ENCODE assay signal across 9 mouse cellular contexts in genomic region chr5:66619675-66620074, GRCm38 (mm10). TPM values are rescaled to one million over a fixed set of nuclear protein-coding genes. Genes with fewer than 3 reads are reported as not detected.
DNase-seq lines count a peak whose midpoint lies in the region; ATAC-seq and TF ChIP-seq lines count a peak whose summit lies in the region.
"Had no signal": no experiment of that assay in that cellular context is flagged by ENCODE, and none has a peak within 500 bp of the region (broad histone marks: within the 10 kb centered on the region; RNA-seq: fewer than 3 reads in every experiment).

No protein-coding gene starts in this region.

- peak overlapping the region; percentile 60 for H3K4me3 ChIP-seq in kidney, adult 2 months (ENCODE audit: insufficient read depth, low read depth, low read length)
- peak overlapping the region; percentile 67 for H3K4me3 ChIP-seq in cortical plate, adult 2 months (ENCODE audit: insufficient read depth, low read length)
- peak overlapping the region; percentile 52 for H3K4me3 ChIP-seq in hindbrain, embryonic 14.5 days (replicated peaks; ENCODE audit: low read length)
- peak overlapping the region; percentile 47 for H3K4me3 ChIP-seq in midbrain, embryonic 14.5 days (replicated peaks; ENCODE audit: low read depth, low read length)

- H3K4me1 ChIP-seq in kidney, adult 2 months (ENCODE audit: control insufficient read depth, insufficient read depth, low read length): peaks cover 22% of the 10 kb centered on the region
- H3K4me1 ChIP-seq in cortical plate, adult 2 months (ENCODE audit: control insufficient read depth, insufficient read depth, low read length): peaks cover 5% of the 10 kb centered on the region; the same call in 1 of the 2 replicates
- H3K4me1 ChIP-seq in hindbrain, embryonic 14.5 days (replicated peaks; ENCODE audit: control insufficient read depth, insufficient read depth, low read length): peaks cover 27% of the 10 kb centered on the region
- H3K4me1 ChIP-seq in midbrain, embryonic 14.5 days (ENCODE audit: control insufficient read depth, insufficient read depth, low read length): peaks cover 33% of the 10 kb centered on the region

- no peak for TF ChIP-seq CTCF in kidney, adult 2 months (conservative IDR thresholded peaks at IDR 0.05; ENCODE audit: insufficient read depth, insufficient read length, low read depth, low read length)
- no peak for TF ChIP-seq CTCF in cortical plate, adult 2 months (IDR thresholded peaks at IDR 0.05; ENCODE audit: extremely low read depth, insufficient read depth, low read length)

- no peaks in the 10 kb centered on the region for H3K27me3 ChIP-seq in kidney, adult 2 months (replicated peaks; ENCODE audit: control insufficient read depth, insufficient read depth, low read length)
- H3K27me3 ChIP-seq in hindbrain, embryonic 14.5 days (ENCODE audit: control insufficient read depth, insufficient read depth, low read length): no peaks in the 10 kb centered on the region
- no peaks in the 10 kb centered on the region for H3K27me3 ChIP-seq in midbrain, embryonic 14.5 days (ENCODE audit: control insufficient read depth, insufficient read depth, low read length)

- H3K9me3 ChIP-seq in hindbrain, embryonic 14.5 days (ENCODE audit: control insufficient read depth, low read length): no peaks in the 10 kb centered on the region
- H3K9me3 ChIP-seq in midbrain, embryonic 14.5 days (ENCODE audit: control insufficient read depth, low read length): no peaks in the 10 kb centered on the region

- H3K27ac ChIP-seq in kidney, adult 2 months (ENCODE audit: insufficient read depth, low read depth, low read length): peak overlapping the region; percentile 65
- H3K27ac ChIP-seq in cortical plate, adult 2 months (ENCODE audit: insufficient read depth, low read length): no peak overlapping the region
- H3K27ac ChIP-seq in hindbrain, embryonic 14.5 days: peak overlapping the region; percentile 77
- peak overlapping the region; percentile 66 for H3K27ac ChIP-seq in midbrain, embryonic 14.5 days (replicated peaks; ENCODE audit: low read depth, low read length)

- peak overlapping the region; percentile 62 for H3K4me2 ChIP-seq in hindbrain, embryonic 14.5 days (replicated peaks)
- peak overlapping the region; percentile 63 for H3K4me2 ChIP-seq in midbrain, embryonic 14.5 days (ENCODE audit: low read length)

- WGBS in kidney, adult 2 months: 53% methylated on average over 8 of the region's 8 CpGs
- 43% methylated on average over 8 of the region's 8 CpGs for WGBS in hindbrain, embryonic 14.5 days
- WGBS in midbrain, embryonic 14.5 days: 42% methylated on average over 8 of the region's 8 CpGs

- H3K36me3 ChIP-seq in kidney, adult 2 months (ENCODE audit: control insufficient read depth, insufficient read depth, low read length): no peaks in the 10 kb centered on the region
- no peaks in the 10 kb centered on the region for H3K36me3 ChIP-seq in hindbrain, embryonic 14.5 days (replicated peaks; ENCODE audit: control insufficient read depth, insufficient read depth)
- H3K36me3 ChIP-seq in midbrain, embryonic 14.5 days (ENCODE audit: control insufficient read depth, insufficient read depth, low read length): no peaks in the 10 kb centered on the region

- H3K9ac ChIP-seq in hindbrain, embryonic 14.5 days: peak overlapping the region; percentile 69
- H3K9ac ChIP-seq in midbrain, embryonic 14.5 days (replicated peaks; ENCODE audit: low read length): peak overlapping the region; percentile 61; the same call in 1 of the 2 replicates

- no peak for ATAC-seq in hindbrain, embryonic 14.5 days (ENCODE audit: low FRiP score)
- ATAC-seq in midbrain, embryonic 14.5 days (ENCODE audit: low FRiP score, low TSS enrichment): no peak

- DNase-seq in kidney, adult 2 months: no peak
- no peak for DNase-seq in kidney, postnatal 10 days
- DNase-seq in hindbrain, embryonic 14.5 days (ENCODE audit: low spot score): no peak
- DNase-seq in midbrain, embryonic 14.5 days: no peak
- no peak for DNase-seq in embryo, embryonic 10.5 days (ENCODE audit: low spot score)
- no peak for DNase-seq in adrenal gland, adult 2 months
- DNase-seq in frontal cortex, postnatal 14 days (ENCODE audit: low spot score in 2 of 2): no peak

- TF ChIP-seq POLR2A in kidney, adult 2 months (IDR thresholded peaks at IDR 0.05; ENCODE audit: low read depth, low read length): no peak
- no peak for TF ChIP-seq POLR2A in cortical plate, adult 2 months (IDR thresholded peaks at IDR 0.05; ENCODE audit: extremely low read depth, insufficient read depth, low read length)

RNA-seq across cellular contexts. Expression of gene Apbb2, which starts 1.1 kb away (rescaled TPM):
- polyA plus RNA-seq in kidney, adult 2 months (2012; rRNA removed): 21.4 and 27.7 TPM in 2 replicates
- polyA plus RNA-seq in cortical plate, adult 2 months (2012; rRNA removed): 24.7 and 28.8 TPM in 2 replicates
- 113 and 123 TPM in 2 replicates for polyA plus RNA-seq in hindbrain, embryonic 14.5 days (2014; fragmentation: Nextera tagmentation; extraction: Ambion mirVana)
- 99.9 and 116 TPM in 2 replicates for polyA plus RNA-seq in midbrain, embryonic 14.5 days (2014; fragmentation: Nextera tagmentation; extraction: Ambion mirVana)
- total RNA-seq in adrenal gland, adult 2 months (2021): 10 to 100 TPM; 58.3 to 76.7 TPM
- 8.4 and 20.0 TPM in 2 replicates for polyA plus RNA-seq in adrenal gland, adult 2 months (2012; rRNA removed)
- total RNA-seq: MEL had no signal

RNA-seq across cellular contexts. Expression of gene Uchl1, which starts 56.2 kb away (rescaled TPM):
- 12.1 and 16.8 TPM in 2 replicates for polyA plus RNA-seq in kidney, adult 2 months (2012; rRNA removed)
- 1,141 and 1,161 TPM in 2 replicates for polyA plus RNA-seq in cortical plate, adult 2 months (2012; rRNA removed)
- polyA plus RNA-seq in hindbrain, embryonic 14.5 days (2014; fragmentation: Nextera tagmentation; extraction: Ambion mirVana): 1,396 and 1,527 TPM in 2 replicates
- polyA plus RNA-seq in midbrain, embryonic 14.5 days (2014; fragmentation: Nextera tagmentation; extraction: Ambion mirVana): 1,445 and 1,876 TPM in 2 replicates
- total RNA-seq in adrenal gland, adult 2 months (2021): 100 to 1,000 TPM in 1 of 2 experiments, 10 to 100 TPM in 1; 40.7 to 129 TPM
- 85.0 and 128 TPM in 2 replicates for polyA plus RNA-seq in adrenal gland, adult 2 months (2012; rRNA removed)
- total RNA-seq: MEL had no signal
